Mouse (Mus musculus) forebrain, embryonic 12.5 days (tissue): Measurements from ENCODE around the gene Elmod2. TPM values are rescaled to one million over a fixed set of nuclear protein-coding genes. Genes with fewer than 3 reads are reported as not detected.

Experiments
- ATAC-seq: fragments of 200-750 bp; cut with Nextera tagmentation; 2 replicates; pipeline ENCODE4 v1.8.0; 2017; ENCODE audit warnings: moderate TSS enrichment; ENCODE audit not compliant: low FRiP score
- H3K27ac ChIP-seq: fragments of 300-500 bp; sonication (generic); 2 replicates; pipeline ENCODE4 v1.5.1; 2016; ENCODE audit warnings: mild to moderate bottlenecking
- H3K27me3 ChIP-seq: fragments of 300-500 bp; sonication (generic); 2 replicates; pipeline ENCODE4 v1.6.1; 2016; ENCODE audit warnings: mild to moderate bottlenecking
- H3K36me3 ChIP-seq: fragments of 300-500 bp; sonication (generic); replicated peaks from 2 replicates; pipeline ENCODE4 v1.6.1; 2016; ENCODE audit warnings: mild to moderate bottlenecking
- H3K4me1 ChIP-seq: fragments of 300-500 bp; sonication (generic); 2 replicates; pipeline ENCODE4 v1.6.1; 2016
- H3K4me2 ChIP-seq: fragments of 300-500 bp; sonication (generic); 2 replicates; pipeline ENCODE4 v1.6.1; 2016; ENCODE audit warnings: mild to moderate bottlenecking, moderate library complexity
- H3K4me3 ChIP-seq: fragments of 300-500 bp; sonication (generic); replicated peaks from 2 replicates; pipeline ENCODE4 v1.5.1; 2016; ENCODE audit warnings: mild to moderate bottlenecking
- H3K9ac ChIP-seq: fragments of 300-500 bp; sonication (generic); 2 replicates; pipeline ENCODE4 v1.6.1; 2016; ENCODE audit warnings: mild to moderate bottlenecking
- H3K9me3 ChIP-seq: fragments of 300-500 bp; sonication (generic); 2 replicates; pipeline ENCODE4 v1.6.1; 2016
- WGBS: fragments of 180-500 bp; shearing (Covaris S2); methylation state at CpG from one replicate; pipeline ENCODE4 v1.1.7; 2016; 5-methylcytosine and 5-hydroxymethylcytosine counted together
- polyA plus RNA-seq: library from polyadenylated mRNA; unstranded; fragments of >200 nt; fragmentation: Nextera tagmentation; extraction: Ambion mirVana; gene quantifications from 2 replicates; pipeline ENCODE4 v1.2.1, GENCODE M21; 2016

Elmod2 gene
- polyA plus RNA-seq: 34.3 and 35.5 TPM in 2 replicates

- under 1% methylated on average over 85 of the region's 85 CpGs for WGBS
- Histone ChIP-seq H3K27me3 (peaks cover 10% of the 10 kb centered on the region), H3K4me3 (peak within 1 kb of the TSS; percentile 80), H3K36me3 (peaks cover 16% of the 10 kb centered on the region), H3K4me2 (peak within 1 kb of the TSS; percentile 70), H3K9me3 (no peaks in the 10 kb centered on the region), H3K4me1 (peaks cover 13% of the 10 kb centered on the region), H3K27ac (peak within 1 kb of the TSS; percentile 80), H3K9ac (peak within 1 kb of the TSS; percentile 78)
- ATAC-seq: peak; percentile 99
Observed at GRCm38 (mm10) chr8:83331899-83332697, at the start of gene Elmod2. TSS of gene Elmod2 (minus strand) at chr8:83332486.

GRCm38 (mm10) chr8:83381016-83381415, 48.7 kb upstream of the Elmod2 start:
- 80% methylated on average over 2 of the region's 2 CpGs for WGBS
- no peak overlapping the region for H3K4me3 ChIP-seq
- H3K9ac ChIP-seq: no peak overlapping the region
- H3K4me2 ChIP-seq: no peak overlapping the region
- H3K27ac ChIP-seq: no peak overlapping the region
- no peaks in the 10 kb centered on the region for H3K9me3 ChIP-seq
- no peaks in the 10 kb centered on the region for H3K27me3 ChIP-seq
- H3K4me1 ChIP-seq: no peaks in the 10 kb centered on the region
- H3K36me3 ChIP-seq: no peaks in the 10 kb centered on the region
- no peak for ATAC-seq

GRCm38 (mm10) chr8:83380141-83380540, 47.9 kb upstream of the Elmod2 start:
- Histone ChIP-seq H3K36me3 (no peaks in the 10 kb centered on the region), H3K4me1 (no peaks in the 10 kb centered on the region), H3K4me2 (no peak overlapping the region), H3K27me3 (no peaks in the 10 kb centered on the region), H3K9ac (no peak overlapping the region), H3K9me3 (no peaks in the 10 kb centered on the region), H3K27ac (no peak overlapping the region), H3K4me3 (no peak overlapping the region)
- 83% methylated on average over 4 of the region's 4 CpGs for WGBS
- no peak for ATAC-seq

- Histone ChIP-seq H3K36me3 (no peaks in the 10 kb centered on the region), H3K4me2 (no peak overlapping the region), H3K27ac (no peak overlapping the region), H3K9ac (no peak overlapping the region), H3K4me3 (no peak overlapping the region), H3K9me3 (no peaks in the 10 kb centered on the region), H3K4me1 (no peaks in the 10 kb centered on the region), H3K27me3 (no peaks in the 10 kb centered on the region)
- no peak for ATAC-seq
Observed at GRCm38 (mm10) chr8:83377231-83377630, 44.9 kb upstream of the Elmod2 start.

- Histone ChIP-seq H3K9ac (no peak overlapping the region), H3K27ac (no peak overlapping the region), H3K4me2 (no peak overlapping the region), H3K4me1 (no peaks in the 10 kb centered on the region), H3K9me3 (no peaks in the 10 kb centered on the region), H3K36me3 (no peaks in the 10 kb centered on the region), H3K4me3 (no peak overlapping the region), H3K27me3 (no peaks in the 10 kb centered on the region)
- WGBS: 72% methylated on average over 7 of the region's 7 CpGs
- ATAC-seq: no peak
Observed at GRCm38 (mm10) chr8:83363156-83363769, 31.0 kb upstream of the Elmod2 start.

GRCm38 (mm10) chr8:83351315-83351714, 19.0 kb upstream of the Elmod2 start:
- Histone ChIP-seq H3K4me1 (no peaks in the 10 kb centered on the region), H3K4me2 (no peak overlapping the region), H3K9ac (no peak overlapping the region), H3K9me3 (no peaks in the 10 kb centered on the region), H3K27me3 (no peaks in the 10 kb centered on the region), H3K36me3 (no peaks in the 10 kb centered on the region), H3K27ac (no peak overlapping the region), H3K4me3 (no peak overlapping the region)
- ATAC-seq: no peak
- 94% methylated on average over 2 of the region's 2 CpGs for WGBS

GRCm38 (mm10) chr8:83348263-83348662, 16.0 kb upstream of the Elmod2 start, which contains the start of gene Mgat4d:
TSS of gene Mgat4d (plus strand) at chr8:83348471.
- H3K4me3 ChIP-seq: no peak within 1 kb of the TSS
- no peaks in the 10 kb centered on the region for H3K27me3 ChIP-seq
- 85% methylated on average over 18 of the region's 18 CpGs for WGBS
- H3K9ac ChIP-seq: no peak within 1 kb of the TSS
- no peak for ATAC-seq
- no peak within 1 kb of the TSS for H3K4me2 ChIP-seq
- no peaks in the 10 kb centered on the region for H3K4me1 ChIP-seq
- no peaks in the 10 kb centered on the region for H3K36me3 ChIP-seq
- no peaks in the 10 kb centered on the region for H3K9me3 ChIP-seq
- no peak within 1 kb of the TSS for H3K27ac ChIP-seq

- Histone ChIP-seq H3K9me3 (no peaks in the 10 kb centered on the region), H3K36me3 (no peaks in the 10 kb centered on the region), H3K4me2 (no peak overlapping the region), H3K4me3 (no peak overlapping the region), H3K4me1 (no peaks in the 10 kb centered on the region), H3K9ac (no peak overlapping the region), H3K27ac (no peak overlapping the region), H3K27me3 (no peaks in the 10 kb centered on the region)
- ATAC-seq: no peak
Observed at GRCm38 (mm10) chr8:83342693-83343092, 10.4 kb upstream of the Elmod2 start.

GRCm38 (mm10) chr8:83342076-83342475, 9.8 kb upstream of the Elmod2 start:
- no peak for ATAC-seq
- Histone ChIP-seq H3K36me3 (no peaks in the 10 kb centered on the region), H3K9ac (no peak overlapping the region), H3K9me3 (no peaks in the 10 kb centered on the region), H3K27me3 (no peaks in the 10 kb centered on the region), H3K4me2 (no peak overlapping the region), H3K27ac (no peak overlapping the region), H3K4me1 (no peaks in the 10 kb centered on the region), H3K4me3 (no peak overlapping the region)
- WGBS: 90% methylated on average over 3 of the region's 3 CpGs

- WGBS: 3% methylated on average over 7 of the region's 7 CpGs
- Histone ChIP-seq H3K27me3 (peaks cover 10% of the 10 kb centered on the region), H3K9ac (peak overlapping the region; percentile 17; the same call in 1 of the 2 replicates), H3K4me2 (peak overlapping the region; percentile 55), H3K4me3 (peak overlapping the region; percentile 80), H3K4me1 (peaks cover 13% of the 10 kb centered on the region), H3K36me3 (peaks cover 8% of the 10 kb centered on the region), H3K27ac (no peak overlapping the region), H3K9me3 (no peaks in the 10 kb centered on the region)
- ATAC-seq: no peak
Observed at GRCm38 (mm10) chr8:83332864-83333263, 578 bp upstream of the Elmod2 start.

- Histone ChIP-seq H3K4me3 (peak overlapping the region; percentile 80), H3K9me3 (no peaks in the 10 kb centered on the region), H3K4me2 (peak overlapping the region; percentile 70), H3K36me3 (peaks cover 17% of the 10 kb centered on the region), H3K9ac (peak overlapping the region; percentile 78), H3K27ac (peak overlapping the region; percentile 80; the same call in 1 of the 2 replicates), H3K27me3 (peaks cover 10% of the 10 kb centered on the region), H3K4me1 (peaks cover 13% of the 10 kb centered on the region)
- 6% methylated on average over 7 of the region's 7 CpGs for WGBS
- peak; percentile 28 for ATAC-seq
Observed at GRCm38 (mm10) chr8:83331567-83331898, 753 bp downstream of the Elmod2 start.

- WGBS: 95% methylated on average over 5 of the region's 5 CpGs
- Histone ChIP-seq H3K4me1 (peaks cover 11% of the 10 kb centered on the region), H3K27ac (no peak overlapping the region), H3K27me3 (no peaks in the 10 kb centered on the region), H3K9ac (no peak overlapping the region), H3K36me3 (peaks cover 17% of the 10 kb centered on the region), H3K9me3 (no peaks in the 10 kb centered on the region), H3K4me3 (no peak overlapping the region), H3K4me2 (no peak overlapping the region)
- ATAC-seq: no peak
Observed at GRCm38 (mm10) chr8:83327889-83328288, 4.4 kb downstream of the Elmod2 start.

GRCm38 (mm10) chr8:83323056-83323455, 9.2 kb downstream of the Elmod2 start:
- no peak overlapping the region for H3K4me3 ChIP-seq
- no peak overlapping the region for H3K9ac ChIP-seq
- no peak for ATAC-seq
- WGBS: 94% methylated on average over 2 of the region's 2 CpGs
- H3K36me3 ChIP-seq: peaks cover 47% of the 10 kb centered on the region
- no peaks in the 10 kb centered on the region for H3K27me3 ChIP-seq
- H3K4me2 ChIP-seq: no peak overlapping the region
- H3K9me3 ChIP-seq: no peaks in the 10 kb centered on the region
- H3K4me1 ChIP-seq: no peaks in the 10 kb centered on the region
- H3K27ac ChIP-seq: no peak overlapping the region
